Mouse (Mus musculus): ENCODE measurements around the gene 1700019N19Rik.

GRCm38 (mm10) chr19:58767329-58767728 is 26.9 kb downstream of the 1700019N19Rik start:
- no peak for TF ChIP-seq POLR2A (IDR thresholded peaks at IDR 0.05; ENCODE audit: low read depth, low read length)
- TF ChIP-seq CTCF (IDR thresholded peaks at IDR 0.05; ENCODE audit: extremely low read depth, insufficient read length, insufficient replicate concordance, low read depth, low read length), result no peak
